Mouse (Mus musculus) liver, adult 2 months (tissue): Measurements from ENCODE around the gene Ttc9c. TPM values are rescaled to one million over a fixed set of nuclear protein-coding genes. Genes with fewer than 3 reads are reported as not detected.
A peak's percentile ranks its signal among the peaks of the same experiment; 100 is the strongest.

Experiments used
- DNase-seq: peaks from one replicate; pipeline ENCODE4 v3.0.0-alpha.2; 2011; ENCODE audit warnings: low read depth, low spot score; ENCODE audit errors: extremely low read depth
- H3K27ac ChIP-seq: fragments of 200-500 bp; replicated peaks from 2 replicates; pipeline ENCODE4 v1.5.1; 2012; ENCODE audit warnings: low read depth, mild to moderate bottlenecking, control low read depth, inconsistent platforms, low read length; ENCODE audit not compliant: insufficient read depth
- H3K27me3 ChIP-seq: fragments of 200-500 bp; 2 replicates; pipeline ENCODE4 v1.6.1; 2012; ENCODE audit warnings: mild to moderate bottlenecking, moderate library complexity, low read length, inconsistent platforms; ENCODE audit not compliant: control insufficient read depth, insufficient read depth
- H3K36me3 ChIP-seq: fragments of 200-500 bp; 2 replicates; pipeline ENCODE4 v1.6.1; 2012; ENCODE audit warnings: low read length, inconsistent platforms; ENCODE audit not compliant: control insufficient read depth, insufficient read depth
- H3K4me1 ChIP-seq: fragments of 200-500 bp; 2 replicates; pipeline ENCODE4 v1.6.1; 2011; ENCODE audit warnings: low read length; ENCODE audit not compliant: control insufficient read depth, insufficient read depth
- H3K4me3 ChIP-seq: fragments of 200-500 bp; 2 replicates; pipeline ENCODE4 v1.5.1; 2011; ENCODE audit warnings: low read depth, mild to moderate bottlenecking, control low read depth, low read length, moderate library complexity; ENCODE audit not compliant: insufficient read depth
- H3K79me2 ChIP-seq: fragments of 200-500 bp; 2 replicates; pipeline ENCODE4 v1.6.1; 2012; ENCODE audit warnings: inconsistent platforms, mild to moderate bottlenecking, low read length, moderate library complexity; ENCODE audit not compliant: control insufficient read depth, insufficient read depth
- H3K9ac ChIP-seq: fragments of 200-500 bp; 2 replicates; pipeline ENCODE4 v1.6.1; 2012; ENCODE audit warnings: low read depth, mild to moderate bottlenecking, control low read depth, inconsistent platforms, low read length
- CTCF ChIP-seq: fragments of 200-500 bp; IDR thresholded peaks from 2 replicates; pipeline ENCODE4 v1.5.1; 2011; ENCODE audit warnings: low read depth, low read length, control low read depth
- POLR2A ChIP-seq: fragments of 200-500 bp; IDR thresholded peaks from 2 replicates; pipeline ENCODE4 v1.6.1; 2011; ENCODE audit warnings: low read length, control low read depth; ENCODE audit not compliant: insufficient read depth; ENCODE audit errors: extremely low read depth
- WGBS: fragments of 180-500 bp; shearing (Covaris S2); methylation state at CpG from one replicate; pipeline ENCODE4 v1.1.7; 2018; 5-methylcytosine and 5-hydroxymethylcytosine counted together
- polyA plus RNA-seq: library from polyadenylated mRNA; depleted of rRNA; stranded (reverse); fragments of >200 nt; gene quantifications from 2 replicates; pipeline ENCODE4 v1.2.3, GENCODE M21; 2012
- total RNA-seq: library from RNA; depleted of rRNA; stranded (reverse); fragments of >200 nt; gene quantifications from 2 replicates; pipeline ENCODE4 v1.2.3, GENCODE M21; 2014

The Ttc9c gene
- total and polyA plus RNA-seq, 2 experiments = 8.1 to 15.6 TPM

DNA sequence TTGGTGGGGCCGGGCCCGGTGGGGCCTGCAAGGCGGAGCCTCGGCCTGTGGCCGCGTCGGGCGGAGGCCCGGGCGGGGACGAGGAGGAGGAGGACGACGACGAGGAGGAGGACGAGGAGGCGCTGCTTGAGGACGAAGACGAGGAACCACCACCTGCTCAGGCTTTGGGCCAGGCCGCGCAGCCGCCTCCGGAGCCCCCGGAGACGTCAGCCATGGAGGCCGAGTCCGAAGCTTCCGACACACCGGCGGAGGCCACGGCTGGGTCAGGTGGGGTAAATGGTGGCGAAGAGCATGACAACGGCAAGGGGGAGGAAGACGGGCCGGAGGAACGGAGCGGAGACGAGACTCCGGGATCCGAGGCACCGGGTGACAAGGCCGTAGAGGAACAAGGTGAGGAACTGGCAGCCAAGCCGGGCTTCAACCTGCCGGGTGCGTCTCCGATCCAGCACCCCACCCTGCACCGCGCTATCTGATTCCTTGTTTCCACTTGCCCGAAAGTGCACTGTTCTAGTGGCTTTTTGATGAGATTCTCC is 1.4 kb upstream of the Ttc9c start:
- Histone ChIP-seq H3K4me3 (peak overlapping the region; percentile 76), H3K27me3 (no peaks in the 10 kb centered on the region)
- WGBS = under 1% methylated on average over 48 of the region's 48 CpGs

DNA sequence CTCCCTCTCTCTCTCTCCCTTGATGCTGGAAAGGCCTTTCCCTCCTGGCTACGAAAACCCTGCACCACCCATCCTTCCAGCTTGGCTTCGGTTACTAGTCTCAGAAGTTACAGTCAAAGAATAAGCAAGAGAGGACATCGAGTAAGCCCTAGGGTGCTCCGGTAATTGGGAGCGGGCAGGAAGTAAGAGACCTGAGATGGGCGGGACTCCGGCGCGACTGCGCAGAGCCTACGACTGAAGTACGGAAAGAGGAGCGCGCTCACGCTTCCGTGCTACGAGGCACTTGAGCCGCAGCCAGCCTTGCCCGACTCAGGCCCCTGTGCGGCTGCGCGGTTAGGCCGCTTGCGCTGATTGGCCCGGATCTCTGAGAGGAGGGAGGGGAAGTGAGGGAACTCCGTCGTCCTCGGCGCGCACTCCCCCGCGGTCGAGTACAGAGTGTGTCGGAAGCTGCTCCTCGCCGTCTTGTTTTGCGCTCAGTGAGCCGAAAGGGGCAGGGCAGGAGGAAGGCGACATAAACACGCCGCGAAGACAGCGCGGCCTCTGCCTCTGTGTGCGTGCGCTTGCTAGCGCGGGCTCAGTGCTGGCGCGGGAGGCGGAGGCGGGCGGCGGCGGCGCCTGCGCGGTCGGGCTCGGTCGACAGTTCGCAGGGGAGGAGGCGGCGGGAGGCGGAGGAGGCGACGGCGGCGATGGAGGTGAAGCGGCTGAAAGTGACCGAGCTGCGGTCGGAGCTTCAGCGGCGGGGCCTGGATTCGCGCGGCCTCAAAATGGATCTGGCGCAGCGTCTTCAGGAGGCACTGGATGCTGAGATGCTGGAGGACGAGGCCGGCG is 677 bp upstream of the Ttc9c start, which contains the start of gene Hnrnpul2:
Gene Hnrnpul2 (plus strand): TSS at position 415 of the 828 bp plus-strand sequence.
- Histone ChIP-seq H3K79me2 (peaks cover 10% of the 10 kb centered on the region; the same call in 1 of the 2 replicates), H3K4me3 (peak within 1 kb of the TSS; percentile 82), H3K27me3 (no peaks in the 10 kb centered on the region), H3K9ac (peak within 1 kb of the TSS; percentile 93), H3K4me1 (peaks cover 18% of the 10 kb centered on the region), H3K27ac (peak within 1 kb of the TSS; percentile 96), H3K36me3 (peaks cover 25% of the 10 kb centered on the region)
- DNase-seq = peak; percentile 95
- TF ChIP-seq CTCF (no peak), POLR2A (peak; percentile 91)
- WGBS = under 1% methylated on average over 82 of the region's 83 CpGs

More for the DNA sequence above, 1.4 kb upstream of the Ttc9c start:
- Histone ChIP-seq H3K4me1 (peaks cover 18% of the 10 kb centered on the region), H3K36me3 (peaks cover 28% of the 10 kb centered on the region), H3K27ac (peak overlapping the region; percentile 84), H3K79me2 (peaks cover 10% of the 10 kb centered on the region; the same call in 1 of the 2 replicates), H3K9ac (peak overlapping the region; percentile 93)
- DNase-seq = peak; percentile 37
- TF ChIP-seq CTCF (no peak), POLR2A (no peak)

DNA sequence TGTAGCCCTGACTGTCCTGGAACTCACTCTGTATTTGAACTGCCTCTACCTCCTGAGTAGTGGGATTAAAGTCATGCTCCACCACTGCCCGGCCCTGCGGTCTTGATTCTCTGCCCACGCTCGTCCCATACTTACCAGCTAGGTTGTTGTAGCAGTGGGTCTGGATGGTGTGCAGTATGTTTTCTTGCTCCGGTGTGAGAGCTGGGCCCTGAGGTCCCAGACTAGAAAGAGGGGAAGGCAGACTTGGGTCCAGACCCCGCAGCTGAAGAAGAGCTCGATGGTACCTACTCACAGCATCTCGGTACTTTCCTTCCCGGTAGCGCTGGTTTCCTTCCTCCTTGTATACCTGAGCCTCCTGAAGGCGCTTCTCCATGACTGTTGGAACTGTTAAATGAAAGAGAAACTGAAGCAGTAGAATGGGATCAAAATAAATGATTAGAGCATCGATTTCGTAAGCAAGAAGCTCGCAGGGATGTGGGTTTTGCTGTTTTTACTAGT is 783 bp downstream of the Ttc9c start:
- Histone ChIP-seq H3K27ac (peak overlapping the region; percentile 95), H3K27me3 (no peaks in the 10 kb centered on the region), H3K36me3 (peaks cover 14% of the 10 kb centered on the region), H3K4me3 (peak overlapping the region; percentile 82), H3K79me2 (peaks cover 10% of the 10 kb centered on the region; the same call in 1 of the 2 replicates), H3K9ac (peak overlapping the region; percentile 78), H3K4me1 (peaks cover 18% of the 10 kb centered on the region)
- no peak for TF ChIP-seq CTCF
- TF ChIP-seq POLR2A = no peak
- WGBS = 13% methylated on average over 14 of the region's 14 CpGs
- no peak for DNase-seq

DNA sequence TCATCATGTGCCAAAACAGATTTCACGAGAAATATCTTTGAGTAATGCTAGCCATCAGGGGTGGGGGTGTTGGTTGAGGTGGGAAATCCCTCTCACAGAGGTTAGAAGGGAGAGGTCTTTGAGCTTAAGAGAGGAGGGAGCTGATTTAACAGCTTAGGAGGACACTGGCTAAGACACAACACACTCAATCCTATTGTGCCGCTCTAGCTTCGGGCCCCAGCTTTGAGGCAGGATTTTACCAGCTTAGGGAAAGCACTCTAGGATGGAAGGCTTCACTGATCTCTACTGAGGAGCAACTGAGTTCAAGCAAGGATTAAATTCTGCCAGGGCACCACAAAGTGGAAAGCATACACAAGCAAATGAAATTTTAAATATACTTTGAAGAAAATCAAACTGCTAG is 2.1 kb downstream of the Ttc9c start:
- no peak overlapping the region for H3K27ac ChIP-seq
- H3K4me3 ChIP-seq = no peak overlapping the region
- 71% methylated on average over 3 of the region's 3 CpGs for WGBS
- no peaks in the 10 kb centered on the region for H3K27me3 ChIP-seq
- DNase-seq = no peak
- TF ChIP-seq CTCF (no peak), POLR2A (no peak)
- H3K4me1 ChIP-seq = peaks cover 13% of the 10 kb centered on the region
- peaks cover 16% of the 10 kb centered on the region for H3K36me3 ChIP-seq
- H3K79me2 ChIP-seq = peaks cover 10% of the 10 kb centered on the region; the same call in 1 of the 2 replicates
- H3K9ac ChIP-seq = no peak overlapping the region

DNA sequence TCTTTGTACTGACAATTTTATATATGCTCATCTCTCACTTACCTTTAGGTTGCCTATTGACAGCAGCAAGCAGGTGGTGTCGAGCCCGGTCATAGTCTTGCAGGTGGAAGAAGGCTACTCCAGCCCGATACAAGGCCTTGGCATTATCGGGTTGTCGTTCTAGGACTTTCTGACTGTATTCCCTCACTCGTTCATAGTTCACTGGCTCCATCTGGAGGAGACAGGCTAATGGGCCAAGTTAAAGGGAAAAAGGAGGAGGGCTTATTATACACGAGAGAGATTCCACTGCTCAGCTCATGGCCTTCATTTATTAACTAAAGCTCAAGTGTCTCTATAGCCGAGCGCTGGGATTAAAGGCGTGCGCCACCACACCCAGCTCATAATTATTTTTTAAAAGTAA is 3.3 kb downstream of the Ttc9c start:
- 84% methylated on average over 11 of the region's 11 CpGs for WGBS
- Histone ChIP-seq H3K9ac (no peak overlapping the region), H3K4me3 (no peak overlapping the region), H3K36me3 (peaks cover 21% of the 10 kb centered on the region), H3K27ac (no peak overlapping the region), H3K4me1 (peaks cover 11% of the 10 kb centered on the region), H3K27me3 (no peaks in the 10 kb centered on the region), H3K79me2 (peaks cover 8% of the 10 kb centered on the region; the same call in 1 of the 2 replicates)
- DNase-seq = no peak
- no peak for TF ChIP-seq CTCF
